Mouse (Mus musculus): ENCODE results near the gene Thy1.

GRCm38 (mm10) chr9:44052855-44053254 is 9.7 kb downstream of the Thy1 start:
- TF ChIP-seq POLR2A (IDR thresholded peaks at IDR 0.05; ENCODE audit: borderline replicate concordance, control insufficient read depth, low read depth, low read length) (no peak), CTCF (IDR thresholded peaks at IDR 0.05; ENCODE audit: control insufficient read depth, insufficient read depth, low read length) (no peak)
